Mouse (Mus musculus) liver, embryonic 14.5 days (tissue): ENCODE measurements around the gene Ap2s1. TPM values are rescaled to one million over a fixed set of nuclear protein-coding genes. Genes with fewer than 3 reads are reported as not detected.

Source experiments
- ATAC-seq: fragments of 200-750 bp; cut with Nextera tagmentation; 2 replicates; pipeline ENCODE4 v1.8.0; 2017; ENCODE audit warnings: moderate number of reproducible peaks, mild to moderate bottlenecking, moderate library complexity; ENCODE audit not compliant: insufficient read depth
- DNase-seq, 3 experiments: peaks; one replicate each; pipeline ENCODE4 v3.0.0-alpha.2; 2012 to 2013; ENCODE audit warnings: low read depth in 3 of 3, low spot score in 3 of 3
- H3K27ac ChIP-seq: fragments of 300-500 bp; sonication (generic); 2 replicates; pipeline ENCODE4 v1.5.1; 2014; ENCODE audit warnings: moderate library complexity, mild to moderate bottlenecking, control low read depth, inconsistent platforms
- H3K27me3 ChIP-seq: fragments of 300-500 bp; sonication (generic); 2 replicates; pipeline ENCODE4 v1.6.1; 2014; ENCODE audit warnings: mild to moderate bottlenecking, low read length, moderate library complexity; ENCODE audit not compliant: control insufficient read depth, insufficient read depth
- H3K36me3 ChIP-seq: fragments of 300-500 bp; sonication (generic); replicated peaks from 2 replicates; pipeline ENCODE4 v1.6.1; 2014; ENCODE audit warnings: low read depth; ENCODE audit not compliant: control insufficient read depth, insufficient read depth
- H3K4me1 ChIP-seq, 2 experiments: fragments of 200-500 bp in 1 of 2; fragments of 300-500 bp in 1 of 2; sonication (generic) in 1 of 2; replicated peaks; 2 replicates each; pipeline ENCODE4 v1.6.1; 2012 to 2014; ENCODE audit warnings: antibody characterized with exemption in 1 of 2, inconsistent platforms in 1 of 2, low read length in 1 of 2; ENCODE audit not compliant: control insufficient read depth in 2 of 2, insufficient read depth in 2 of 2
- H3K4me2 ChIP-seq: fragments of 300-500 bp; sonication (generic); 2 replicates; pipeline ENCODE4 v1.6.1; 2014; ENCODE audit warnings: low read depth, mild to moderate bottlenecking, control low read depth, moderate library complexity
- H3K4me3 ChIP-seq, 2 experiments: fragments of 200-500 bp in 1 of 2; fragments of 300-500 bp in 1 of 2; sonication (generic) in 1 of 2; 2 replicates each; pipeline ENCODE4 v1.5.1; 2012 to 2014; ENCODE audit warnings: low read depth in 2 of 2, low read length in 2 of 2, mild to moderate bottlenecking in 2 of 2, control low read depth in 1 of 2, inconsistent platforms in 1 of 2, moderate library complexity in 1 of 2; ENCODE audit not compliant: insufficient read depth in 1 of 2
- H3K9ac ChIP-seq: fragments of 300-500 bp; sonication (generic); replicated peaks from 2 replicates; pipeline ENCODE4 v1.6.1; 2014; ENCODE audit warnings: mild to moderate bottlenecking, control low read depth, moderate library complexity
- H3K9me3 ChIP-seq: fragments of 300-500 bp; sonication (generic); 2 replicates; pipeline ENCODE4 v1.6.1; 2016; ENCODE audit warnings: low read length, mixed read lengths; ENCODE audit not compliant: control insufficient read depth
- CTCF ChIP-seq: IDR thresholded peaks from 2 replicates; pipeline ENCODE4 v1.5.1; 2016; ENCODE audit warnings: antibody characterized with exemption, low read depth, control low read depth
- EP300 ChIP-seq: IDR thresholded peaks from 2 replicates; pipeline ENCODE4 v1.6.1; 2016; ENCODE audit warnings: antibody characterized with exemption, low read depth
- WGBS: fragments of 180-500 bp; shearing (Covaris S2); extraction: QIAGEN DNeasy Blood & Tissue Kit; methylation state at CpG from one replicate; pipeline ENCODE4 v1.1.7; 2014; ENCODE audit not compliant: insufficient replicate concordance; 5-methylcytosine and 5-hydroxymethylcytosine counted together
- polyA plus RNA-seq, 2 experiments: library from polyadenylated mRNA; depleted of rRNA in 1 of 2; stranded (reverse) in 1 of 2; unstranded in 1 of 2; fragments of >200 nt; fragmentation: Nextera tagmentation in 1 of 2; extraction: Ambion mirVana in 1 of 2; gene quantifications; 2 replicates each; pipeline versions ENCODE4 v1.2.1 to v1.2.3; 2012 to 2014

Ap2s1 gene
- polyA plus RNA-seq, 2 experiments, result 175 to 176 TPM

GRCm38 (mm10) chr7:16747656-16748055 lies 9.4 kb downstream of the Ap2s1 start:
- no peak for ATAC-seq
- Histone ChIP-seq H3K27me3 (no peaks in the 10 kb centered on the region), H3K9me3 (no peaks in the 10 kb centered on the region), H3K4me3 (no peak overlapping the region), H3K9ac (no peak overlapping the region), H3K4me2 (no peak overlapping the region), H3K27ac (no peak overlapping the region), H3K36me3 (peaks cover 27% of the 10 kb centered on the region), H3K4me1 (no peaks in the 10 kb centered on the region)
- 82% methylated on average over 6 of the region's 6 CpGs for WGBS
- DNase-seq, result no peak
- TF ChIP-seq CTCF (no peak), EP300 (no peak)

GRCm38 (mm10) chr7:16752016-16752415 lies 13.8 kb downstream of the Ap2s1 start:
- 77% methylated on average over 12 of the region's 12 CpGs for WGBS
- no peak overlapping the region for H3K4me3 ChIP-seq

GRCm38 (mm10) chr7:16755362-16756017 lies 17.3 kb downstream of the Ap2s1 start:
- 28% methylated on average over 17 of the region's 17 CpGs for WGBS
- no peak overlapping the region for H3K4me3 ChIP-seq
- DNase-seq (no peak), ATAC-seq (peak; percentile 60; the same call in 1 of the 2 replicates)
- no peak overlapping the region for H3K9ac ChIP-seq
- TF ChIP-seq CTCF, result no peak
- TF ChIP-seq EP300, result no peak
- peaks cover 0 to 13% of the 10 kb centered on the region in 2 experiments; a peak in 2 of 4 replicates for H3K4me1 ChIP-seq
- H3K36me3 ChIP-seq, result no peaks in the 10 kb centered on the region
- H3K27ac ChIP-seq, result no peak overlapping the region
- no peaks in the 10 kb centered on the region for H3K9me3 ChIP-seq
- H3K27me3 ChIP-seq, result no peaks in the 10 kb centered on the region
- H3K4me2 ChIP-seq, result no peak overlapping the region

More at GRCm38 (mm10) chr7:16752016-16752415, 13.8 kb downstream of the Ap2s1 start:
- Histone ChIP-seq H3K9me3 (no peaks in the 10 kb centered on the region), H3K27me3 (no peaks in the 10 kb centered on the region), H3K27ac (no peak overlapping the region), H3K36me3 (peaks cover 11% of the 10 kb centered on the region; the same call in 1 of the 2 replicates), H3K9ac (no peak overlapping the region), H3K4me1 (peaks cover 0 to 11% of the 10 kb centered on the region in 2 experiments; a peak in 2 of 4 replicates), H3K4me2 (no peak overlapping the region)
- DNase-seq (no peak), ATAC-seq (no peak)
- TF ChIP-seq CTCF (no peak), EP300 (no peak)

GRCm38 (mm10) chr7:16758872-16759574 lies 20.8 kb downstream of the Ap2s1 start:
- Histone ChIP-seq H3K27ac (no peak overlapping the region), H3K36me3 (no peaks in the 10 kb centered on the region), H3K4me2 (no peak overlapping the region), H3K9me3 (no peaks in the 10 kb centered on the region), H3K9ac (no peak overlapping the region), H3K4me3 (no peak overlapping the region), H3K4me1 (peaks cover 0 to 13% of the 10 kb centered on the region in 2 experiments; a peak in 2 of 4 replicates), H3K27me3 (no peaks in the 10 kb centered on the region)
- TF ChIP-seq EP300 (no peak), CTCF (no peak)
- WGBS, result 53% methylated on average over 10 of the region's 11 CpGs
- DNase-seq, result no peak
- no peak for ATAC-seq

GRCm38 (mm10) chr7:16760292-16760691 lies 22.1 kb downstream of the Ap2s1 start:
- H3K27ac ChIP-seq, result no peak overlapping the region
- no peaks in the 10 kb centered on the region for H3K27me3 ChIP-seq
- no peaks in the 10 kb centered on the region for H3K9me3 ChIP-seq
- no peak overlapping the region for H3K4me2 ChIP-seq
- no peak overlapping the region for H3K4me3 ChIP-seq
- no peak for DNase-seq
- H3K36me3 ChIP-seq, result no peaks in the 10 kb centered on the region
- peaks cover 0 to 9% of the 10 kb centered on the region in 2 experiments; a peak in 2 of 4 replicates for H3K4me1 ChIP-seq
- no peak for ATAC-seq
- TF ChIP-seq EP300, result no peak
- TF ChIP-seq CTCF, result no peak
- H3K9ac ChIP-seq, result no peak overlapping the region
- 10% methylated on average over 8 of the region's 8 CpGs for WGBS
